Mouse (Mus musculus) T-helper 17 cell (primary cell): ENCODE measurements around the gene Tsc22d1.

Experiments used
- in situ Hi-C, 2 experiments: fragments of 300-600 bp; cut with MboI, MseI; formaldehyde crosslinking; loops; 1 replicate in 1 of 2; 2 replicates in 1 of 2; pipeline ENCODE4 v1.15.1; 2025; ENCODE audit warnings: high pct_unique_total_duplicates in 2 of 2

Tsc22d1 gene

DNA sequence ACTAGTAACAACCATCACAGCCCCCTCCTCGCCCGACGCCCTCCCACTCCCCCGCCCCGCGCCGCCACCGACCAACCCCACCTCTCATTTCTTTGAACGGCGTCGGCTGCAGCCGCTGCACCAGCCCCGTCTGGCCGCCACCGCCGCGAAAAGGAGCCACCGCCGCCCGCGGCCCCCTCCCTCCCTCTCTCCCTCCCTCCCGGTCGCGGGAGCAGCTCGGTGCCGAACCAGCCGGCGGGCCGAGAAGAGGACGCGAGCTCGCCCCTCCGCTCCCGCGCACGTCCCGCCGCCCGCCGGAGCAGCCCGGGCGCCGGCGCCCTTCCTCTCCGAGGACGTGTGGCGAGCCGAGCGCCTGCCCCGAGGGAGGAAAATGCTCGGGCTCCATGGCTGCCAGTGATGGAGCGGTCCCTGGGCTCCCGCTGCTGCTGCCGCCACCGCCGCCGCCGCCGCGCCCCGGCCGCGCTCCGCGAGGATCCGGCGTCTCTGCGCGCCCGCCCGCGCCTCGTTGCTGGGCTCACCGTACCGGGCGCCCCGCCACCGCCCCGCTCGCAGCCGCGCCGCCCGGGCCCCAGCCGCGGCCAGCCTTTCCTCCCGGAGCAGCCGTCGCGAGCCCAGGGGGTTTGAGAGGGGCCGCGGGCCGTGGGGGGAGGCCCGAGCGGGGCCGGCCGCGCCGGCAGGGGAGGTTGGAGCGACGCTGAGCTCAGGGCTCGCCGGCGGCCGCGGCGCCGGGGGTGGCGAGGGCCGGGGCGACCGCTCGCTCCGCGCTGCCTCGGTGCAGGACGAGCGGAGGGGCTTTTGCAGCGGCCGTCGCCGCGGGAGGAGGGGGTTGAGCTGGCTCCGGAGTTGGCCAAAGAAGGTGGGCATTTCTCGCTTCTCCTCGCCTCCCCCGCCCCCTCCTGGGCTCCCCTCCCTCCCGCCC, at the start of gene Tsc22d1:
Gene Tsc22d1 (plus strand): TSS at position 100 of the 919 bp plus-strand sequence.
- in situ Hi-C loops = no loop called here

DNA sequence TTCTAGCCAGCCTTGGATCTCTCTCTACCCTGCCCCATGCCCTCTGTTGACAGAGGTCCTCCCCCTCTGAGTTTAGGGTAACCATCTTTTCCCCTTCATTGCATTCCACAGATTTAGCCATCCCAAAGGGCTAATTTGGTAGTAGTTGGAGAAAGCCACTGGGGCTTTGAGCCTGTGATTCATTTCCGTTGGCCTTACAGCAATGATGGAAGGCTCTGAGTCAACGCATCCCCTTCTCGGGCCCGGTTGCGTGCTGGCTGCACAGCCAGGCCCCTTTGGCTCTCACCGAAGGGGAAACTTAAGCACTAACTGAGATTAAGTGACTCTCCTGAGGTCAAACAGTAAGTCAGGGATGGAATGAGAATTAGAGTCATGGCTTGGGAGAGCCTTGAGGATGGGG, 41.1 kb upstream of the Tsc22d1 start:
- in situ Hi-C loops = no loop called here

DNA sequence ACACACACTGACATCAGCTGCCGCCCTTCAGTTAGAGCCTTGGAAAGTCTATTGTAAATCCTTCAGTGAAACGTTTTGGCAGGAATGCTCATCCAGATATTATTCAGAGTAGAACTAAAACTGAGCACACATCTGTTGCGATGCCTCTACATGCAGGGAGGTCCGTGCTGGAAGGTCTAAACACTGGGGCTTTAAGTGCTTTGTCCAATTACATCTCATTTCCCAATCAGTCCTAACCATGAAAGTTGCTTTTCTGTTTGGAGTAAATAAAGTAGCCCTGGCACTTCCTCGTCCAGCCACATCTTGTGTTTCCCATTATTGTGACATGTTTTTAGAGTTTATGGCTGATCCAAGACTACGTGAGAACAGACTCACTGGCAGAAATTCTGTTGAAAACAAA, 40.2 kb upstream of the Tsc22d1 start:
- in situ Hi-C loops = no loop called here

DNA sequence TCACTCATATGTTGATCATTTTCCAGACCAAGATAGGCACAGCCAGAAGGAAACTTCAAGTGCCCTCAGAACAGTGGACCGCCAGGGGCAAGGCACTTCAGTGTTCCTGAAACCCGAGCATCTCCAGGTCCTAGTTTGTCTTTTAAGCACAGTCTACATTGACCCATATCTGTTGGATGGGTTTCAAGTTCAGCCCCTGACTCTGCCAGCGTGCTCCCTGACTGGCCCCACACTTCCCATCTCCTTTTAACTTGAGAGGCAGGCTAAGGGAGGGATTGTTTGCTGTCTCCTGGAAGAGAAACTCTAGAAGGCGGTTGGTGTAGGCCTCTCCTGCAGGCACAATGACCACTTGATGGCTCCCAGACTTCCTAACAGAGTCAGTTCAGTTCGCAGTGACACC, 38.2 kb upstream of the Tsc22d1 start:
- in situ Hi-C loops = no loop called here

DNA sequence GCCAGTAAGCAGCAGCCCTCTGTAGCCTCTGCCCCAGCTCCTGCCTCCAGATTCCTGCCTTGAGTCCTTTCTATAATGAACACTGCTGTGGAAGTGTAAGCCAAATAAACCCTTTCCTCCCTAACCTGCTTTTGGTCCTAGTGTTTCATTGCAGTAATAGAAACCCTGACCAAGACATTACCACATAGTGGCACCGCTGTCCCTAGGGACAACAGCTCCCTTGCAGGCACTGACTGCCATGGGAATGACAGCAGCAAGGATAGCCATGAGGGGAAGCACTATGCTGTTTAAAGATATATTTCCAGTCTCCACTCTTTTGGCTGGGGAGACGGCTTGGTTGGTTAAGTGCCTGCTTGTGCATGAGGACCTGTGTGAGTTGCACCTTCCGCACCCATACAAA, 35.4 kb upstream of the Tsc22d1 start:
- in situ Hi-C loops = no loop called here

DNA sequence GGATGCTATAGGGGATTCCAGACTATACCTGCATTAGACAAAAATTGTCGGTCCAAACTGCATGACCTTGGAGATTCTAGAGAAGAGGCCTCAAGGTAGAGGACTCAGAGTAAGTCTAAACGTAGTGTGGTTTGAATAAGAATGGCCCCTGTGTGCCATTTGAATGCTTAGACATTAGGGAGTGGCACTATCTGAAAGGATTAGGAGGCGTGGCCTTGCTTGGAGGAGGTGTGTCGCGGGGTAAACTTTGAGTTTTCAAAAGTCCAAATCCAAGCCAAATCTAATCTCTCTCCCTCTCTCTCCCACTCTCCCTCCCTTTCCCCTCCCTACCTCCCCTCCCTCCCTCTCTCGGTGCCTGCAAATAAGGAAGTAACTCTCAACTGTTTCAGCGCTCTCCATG, 26.7 kb upstream of the Tsc22d1 start:
- in situ Hi-C loops = no loop called here

DNA sequence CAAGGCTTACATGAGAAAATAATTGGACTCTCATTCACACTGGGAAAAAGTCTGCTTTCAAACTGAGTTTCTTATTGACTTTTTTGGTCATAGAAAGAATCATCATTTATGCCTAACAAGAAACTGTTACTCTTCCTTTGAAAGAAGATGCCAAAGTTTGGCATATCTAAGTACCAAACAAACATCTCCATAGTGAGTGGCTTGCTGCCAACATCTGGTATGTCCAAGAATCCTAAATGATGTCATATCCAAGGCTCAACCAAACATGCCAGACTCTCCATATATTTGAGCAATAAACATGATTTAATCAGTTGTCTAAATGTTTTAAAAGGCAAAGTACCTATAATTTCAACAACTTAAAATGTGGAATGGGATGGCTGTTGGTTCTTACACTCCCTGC, 16.5 kb upstream of the Tsc22d1 start:
- in situ Hi-C loops = no loop called here

DNA sequence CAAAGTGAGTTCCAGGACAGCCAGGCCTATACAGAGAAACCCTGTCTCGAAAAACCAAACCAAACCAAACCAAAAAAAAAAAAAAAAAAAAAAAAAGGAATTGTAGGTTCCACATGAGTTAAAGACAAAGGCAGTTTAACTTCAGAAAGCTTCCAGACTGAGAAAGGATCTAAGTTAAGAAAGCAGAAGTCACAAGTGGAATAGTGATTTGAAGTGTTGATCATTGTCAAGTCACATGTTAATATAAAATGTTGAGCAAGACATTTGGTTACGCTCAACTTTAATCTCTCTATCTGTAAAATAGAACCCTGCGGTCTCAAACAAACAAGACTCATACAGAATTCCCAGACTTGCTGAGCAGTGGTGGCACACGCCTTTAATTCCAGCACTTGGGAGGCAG, 12.2 kb upstream of the Tsc22d1 start:
- in situ Hi-C loops = no loop called here

DNA sequence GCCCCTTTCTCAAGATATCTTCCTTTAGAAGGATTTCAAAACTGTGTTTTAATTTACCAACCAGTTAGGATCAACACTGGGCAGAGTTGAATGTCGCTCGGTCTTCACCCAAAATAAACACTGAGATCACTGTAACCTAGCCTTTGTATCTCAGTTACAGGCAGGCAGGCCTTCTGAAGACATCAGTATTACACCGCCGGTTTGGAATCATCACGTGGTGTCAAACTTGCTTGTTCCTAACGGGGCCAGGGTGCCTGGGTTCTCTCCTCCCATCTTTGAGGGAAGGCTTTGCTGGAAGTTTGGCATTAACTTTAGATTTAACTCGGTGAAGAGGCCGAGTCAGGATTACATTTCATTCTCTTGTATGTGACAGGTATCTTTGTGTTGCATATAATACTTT, 5.7 kb upstream of the Tsc22d1 start:
- in situ Hi-C loops = no loop called here

DNA sequence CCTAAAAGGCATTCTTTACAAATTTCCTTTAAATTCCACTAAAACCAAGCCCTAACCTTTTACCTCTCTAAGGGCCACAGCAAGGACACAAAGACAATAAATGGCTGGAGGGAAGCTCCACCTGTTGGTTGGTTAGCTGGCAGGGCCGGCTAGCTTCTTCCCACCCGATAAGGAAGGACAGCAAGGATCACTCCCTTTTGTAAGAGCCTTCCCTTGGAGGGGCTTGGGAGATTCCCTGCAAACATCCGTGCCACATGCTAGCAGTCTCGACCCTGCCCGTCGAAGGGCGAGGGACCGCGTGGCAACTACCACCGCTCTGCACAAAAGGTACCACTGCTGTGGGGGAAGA, 1.0 kb upstream of the Tsc22d1 start:
- in situ Hi-C loops = no loop called here

DNA sequence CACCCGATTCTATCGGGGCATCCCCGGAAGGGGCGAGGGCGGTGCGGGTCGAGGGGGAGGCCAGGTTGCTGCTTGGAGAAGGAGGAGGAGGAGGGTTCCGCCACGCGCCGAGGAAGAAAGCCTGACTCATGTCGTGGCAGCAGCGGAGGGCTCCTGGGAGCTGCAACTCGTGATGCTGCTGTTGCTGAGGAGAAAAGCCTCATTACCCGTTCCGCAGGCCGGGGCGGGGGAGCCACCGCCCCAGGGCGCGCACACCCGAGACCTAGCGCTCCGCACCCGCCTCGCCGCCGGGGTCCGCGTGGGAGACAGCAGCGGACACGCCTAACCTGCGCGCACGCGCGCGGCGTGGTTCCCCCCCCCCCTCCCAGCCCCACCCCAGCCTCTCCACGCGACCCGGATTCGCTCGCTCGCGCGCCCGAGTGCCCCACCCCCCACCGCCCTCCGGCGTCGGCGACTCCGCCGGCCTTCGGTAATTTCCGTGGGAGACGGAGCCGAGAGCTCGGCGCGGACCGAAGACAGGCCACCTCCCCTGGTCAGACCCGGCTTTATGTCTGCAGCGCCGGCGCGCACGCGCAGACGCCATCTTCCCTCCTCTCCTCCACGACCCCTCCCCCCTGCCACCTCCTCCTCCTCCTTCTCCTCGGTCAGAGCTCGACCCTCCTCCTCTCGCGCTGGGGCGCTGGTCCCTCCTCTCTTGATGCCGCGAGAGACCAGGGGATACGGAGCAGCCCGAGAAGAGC, 469 bp upstream of the Tsc22d1 start:
- in situ Hi-C loops = no loop called here

DNA sequence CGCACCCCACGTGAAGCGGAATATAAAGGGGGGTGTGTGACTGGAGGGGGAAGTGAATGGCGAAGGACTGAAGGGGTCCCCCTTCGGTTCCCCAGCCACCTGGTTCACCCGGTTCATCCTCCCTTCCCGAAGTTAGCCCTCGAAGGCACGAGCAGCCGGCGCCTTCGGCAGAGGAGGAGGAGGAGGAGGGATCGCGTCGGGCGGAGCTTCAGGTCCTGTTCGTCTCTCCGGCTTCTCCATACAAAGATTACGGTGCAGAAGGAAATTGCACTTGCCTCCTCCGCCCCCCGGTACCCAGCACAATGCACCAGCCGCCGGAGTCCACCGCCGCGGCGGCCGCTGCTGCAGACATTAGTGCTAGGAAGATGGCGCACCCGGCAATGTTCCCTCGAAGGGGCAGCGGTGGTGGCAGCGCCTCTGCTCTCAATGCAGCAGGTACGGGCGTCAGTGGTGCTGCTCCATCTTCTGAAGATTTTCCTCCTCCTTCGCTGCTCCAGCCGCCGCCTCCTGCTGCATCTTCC, 1.1 kb downstream of the Tsc22d1 start:
- in situ Hi-C loops = no loop called here

DNA sequence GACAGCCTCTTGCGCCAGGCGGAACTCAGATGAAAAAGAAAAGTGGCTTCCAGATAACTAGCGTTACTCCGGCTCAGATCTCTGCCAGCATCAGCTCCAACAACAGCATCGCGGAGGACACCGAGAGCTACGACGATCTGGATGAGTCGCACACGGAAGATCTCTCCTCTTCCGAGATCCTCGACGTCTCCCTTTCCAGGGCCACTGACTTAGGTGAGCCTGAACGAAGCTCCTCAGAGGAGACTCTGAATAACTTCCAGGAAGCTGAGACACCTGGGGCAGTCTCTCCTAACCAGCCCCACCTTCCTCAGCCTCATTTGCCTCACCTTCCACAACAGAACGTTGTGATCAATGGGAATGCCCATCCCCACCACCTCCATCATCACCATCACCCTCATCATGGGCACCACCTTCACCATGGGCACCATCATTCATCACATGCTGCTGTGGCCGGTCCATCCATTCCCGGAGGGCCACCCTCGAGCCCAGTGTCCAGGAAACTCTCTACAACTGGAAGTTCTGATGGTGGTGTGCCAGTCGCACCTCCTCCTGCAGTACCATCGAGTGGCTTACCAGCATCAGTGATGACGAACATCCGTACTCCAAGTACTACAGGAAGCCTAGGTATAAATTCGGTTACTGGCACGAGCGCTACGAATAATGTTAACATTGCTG, 1.7 kb downstream of the Tsc22d1 start:
- in situ Hi-C loops = no loop called here

DNA sequence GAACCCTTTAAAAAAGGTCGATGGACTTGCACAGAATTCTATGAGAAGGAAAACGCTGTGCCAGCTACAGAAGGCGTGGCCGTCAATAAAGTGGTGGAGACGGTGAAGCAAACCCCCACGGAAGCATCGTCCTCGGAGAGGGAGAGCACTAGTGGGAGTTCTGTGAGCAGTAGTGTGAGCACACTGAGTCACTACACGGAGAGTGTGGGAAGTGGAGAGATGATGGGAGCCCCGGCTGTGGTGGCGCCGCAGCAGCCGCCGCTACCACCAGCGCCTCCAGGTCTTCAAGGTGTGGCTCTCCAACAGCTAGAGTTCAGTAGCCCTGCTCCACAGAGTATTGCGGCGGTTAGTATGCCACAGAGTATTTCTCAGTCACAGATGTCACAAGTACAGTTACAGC, 2.6 kb downstream of the Tsc22d1 start:
- in situ Hi-C loops = no loop called here

DNA sequence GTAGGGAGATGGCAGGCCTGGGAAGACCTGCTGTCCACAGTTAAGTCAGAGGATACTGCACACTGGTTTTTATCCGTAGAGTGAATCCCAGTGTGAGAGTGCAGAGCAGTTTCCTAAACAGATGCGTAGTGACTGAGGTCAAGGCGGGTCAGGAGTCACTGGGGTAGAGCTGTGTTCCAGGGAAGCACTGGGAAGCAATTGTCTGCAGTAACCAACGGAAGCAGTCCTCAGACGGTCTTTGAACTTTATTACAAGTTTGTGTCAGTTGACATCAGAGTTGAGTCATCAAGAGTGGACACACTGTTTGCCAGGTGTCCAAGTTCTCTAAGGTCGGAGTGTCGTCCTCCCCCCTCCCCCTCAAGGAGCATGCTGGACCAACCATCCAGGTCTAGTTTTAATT, 6.0 kb downstream of the Tsc22d1 start:
- in situ Hi-C loops = loop anchor here in 1 of 2 experiments (5.0 kb wide), 1 partner anchor 47 kb away; no protein-coding TSS in a partner anchor

DNA sequence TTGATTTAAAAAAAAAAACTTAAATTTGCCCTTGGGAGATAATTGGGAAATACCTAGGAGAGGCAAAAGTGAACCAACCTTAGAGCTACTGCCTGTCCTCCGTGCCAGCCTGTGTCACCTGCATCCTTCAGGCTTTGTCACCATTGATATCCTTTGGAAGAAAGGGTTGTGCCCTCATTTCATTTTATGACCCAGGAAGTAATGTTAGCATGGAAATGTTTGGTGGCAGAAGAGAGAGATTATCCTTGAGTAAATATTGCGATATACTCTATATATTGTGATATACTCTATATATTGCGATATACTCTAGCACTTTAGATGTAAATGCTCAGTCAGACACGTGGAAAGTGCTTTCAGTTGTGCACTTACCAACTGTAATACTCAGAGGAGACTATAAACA, 6.4 kb downstream of the Tsc22d1 start:
- in situ Hi-C loops = loop anchor here in 1 of 2 experiments (5.0 kb wide), 1 partner anchor 46 kb away; no protein-coding TSS in a partner anchor

DNA sequence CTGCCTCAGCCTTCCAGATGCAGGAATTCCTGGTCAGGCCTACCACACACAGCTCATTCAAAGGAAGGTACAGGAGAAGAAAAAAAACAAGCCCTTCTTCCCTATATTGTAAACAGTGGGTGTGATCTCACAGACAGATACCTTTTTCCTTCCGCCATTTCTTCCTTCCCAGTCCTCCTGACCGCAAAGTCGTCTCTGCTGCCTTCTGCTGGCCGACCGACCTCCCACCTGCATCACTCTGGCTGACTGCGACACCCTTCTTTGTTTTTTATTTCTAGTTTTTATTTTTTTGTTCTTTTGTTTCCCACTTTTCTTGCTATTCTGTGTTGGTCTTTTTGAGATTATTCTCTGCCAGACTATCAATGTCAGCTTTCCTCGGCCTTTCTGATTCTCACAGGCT, 10.7 kb downstream of the Tsc22d1 start:
- in situ Hi-C loops = no loop called here

DNA sequence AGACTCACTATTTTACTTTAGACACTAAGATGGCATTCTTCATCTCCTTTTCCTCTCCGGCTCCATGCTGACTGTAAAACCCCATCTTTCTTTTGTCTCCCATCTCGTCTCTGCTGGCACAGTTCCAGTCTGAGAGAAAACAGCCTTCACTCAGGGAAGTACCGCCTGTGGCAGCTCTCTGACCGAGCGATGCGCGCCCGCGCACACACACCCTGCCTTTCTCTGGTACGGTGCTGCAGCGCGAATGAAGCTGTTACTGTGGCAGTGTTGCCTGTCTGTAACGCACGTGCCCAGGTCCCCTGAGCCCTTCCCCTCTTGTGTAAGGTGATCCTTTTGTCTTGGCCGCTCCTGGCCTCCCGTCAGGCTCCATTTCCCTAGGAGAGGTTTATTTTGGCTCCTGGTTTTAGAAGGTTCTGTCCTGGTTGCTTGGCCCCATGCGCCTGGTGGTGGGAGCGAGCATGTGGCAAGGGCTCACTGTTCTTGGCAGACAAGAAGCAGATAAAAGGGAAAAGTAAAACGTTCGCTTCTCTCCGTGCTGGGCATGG, 11.3 kb downstream of the Tsc22d1 start:
- in situ Hi-C loops = no loop called here

DNA sequence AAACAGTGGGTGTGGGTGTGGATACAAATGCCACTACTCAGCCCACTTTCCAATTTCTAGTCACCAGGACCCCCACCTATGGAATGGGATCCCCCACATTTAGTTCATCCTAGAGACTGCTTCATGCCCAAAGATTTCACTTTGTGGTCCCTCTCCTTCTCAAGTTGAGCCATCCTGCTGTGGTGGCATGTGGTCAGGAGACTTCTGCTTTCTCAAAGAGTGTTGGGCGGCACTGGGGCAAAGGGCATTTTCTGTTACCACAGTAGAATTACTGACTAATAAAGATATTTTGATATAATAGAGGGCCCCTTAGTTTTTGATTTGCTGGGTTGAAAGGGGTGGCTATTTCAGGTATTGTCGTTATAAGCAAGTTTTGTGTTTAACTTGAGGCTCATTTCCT, 14.1 kb downstream of the Tsc22d1 start:
- in situ Hi-C loops = no loop called here

DNA sequence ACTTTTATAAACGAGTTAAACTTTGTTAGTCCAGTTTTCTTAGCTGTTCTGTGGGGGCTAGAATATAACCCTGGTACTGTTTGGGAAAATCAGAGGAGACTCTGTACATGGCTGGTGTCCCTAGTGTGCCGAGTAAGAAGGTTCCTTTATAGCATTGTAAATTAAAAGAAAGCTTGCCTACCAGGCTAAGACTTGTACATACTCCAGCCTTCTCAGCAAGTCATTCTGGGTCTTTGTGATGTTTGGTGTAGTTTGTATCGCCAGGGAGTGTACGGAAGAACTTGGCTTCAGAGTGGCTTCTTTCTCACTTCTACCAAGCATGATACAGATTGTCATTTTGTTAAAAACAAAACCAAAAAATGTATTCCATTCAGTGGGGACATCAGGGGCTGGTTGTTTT, 17.2 kb downstream of the Tsc22d1 start:
- in situ Hi-C loops = no loop called here

DNA sequence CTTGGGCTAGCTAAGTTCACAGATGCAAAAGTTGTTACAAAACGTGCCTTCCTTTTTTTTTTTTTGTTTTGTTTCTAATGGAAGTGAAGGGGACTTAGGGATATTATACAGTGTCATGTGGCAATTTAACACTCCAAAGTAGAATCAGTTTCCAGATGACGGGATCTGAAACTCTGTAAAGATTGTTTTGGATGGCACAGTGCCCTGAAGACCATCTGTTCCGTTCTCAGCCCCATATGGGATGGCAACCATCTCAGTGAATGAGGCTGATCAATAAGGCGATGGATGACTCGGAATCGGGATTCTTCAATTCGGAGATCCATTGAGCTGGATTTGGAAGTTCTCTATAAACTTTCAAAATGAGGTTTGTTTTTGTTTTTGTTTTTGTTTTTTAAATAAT, 17.6 kb downstream of the Tsc22d1 start:
- in situ Hi-C loops = no loop called here

DNA sequence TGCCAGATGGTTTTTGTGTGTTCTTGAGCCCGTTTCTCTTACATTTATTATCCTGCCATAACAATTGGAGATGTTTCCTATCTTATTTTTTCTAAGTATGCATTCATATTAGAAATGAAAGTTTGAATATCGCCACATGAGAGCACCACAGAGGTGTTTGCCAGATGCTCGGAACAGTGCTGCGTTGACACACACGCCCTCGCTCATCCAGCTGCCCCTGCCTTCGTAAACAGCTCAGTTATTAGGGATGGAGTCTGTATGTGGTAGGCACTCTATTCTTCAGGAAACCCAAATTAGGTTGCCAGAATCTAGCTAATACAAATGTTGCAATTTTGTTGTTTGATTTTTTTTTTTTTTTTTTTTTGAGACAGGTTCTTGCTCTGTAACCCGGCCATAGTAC, 18.1 kb downstream of the Tsc22d1 start:
- in situ Hi-C loops = no loop called here
